Mouse (Mus musculus): ENCODE measurements around the gene Irf2.

DNA sequence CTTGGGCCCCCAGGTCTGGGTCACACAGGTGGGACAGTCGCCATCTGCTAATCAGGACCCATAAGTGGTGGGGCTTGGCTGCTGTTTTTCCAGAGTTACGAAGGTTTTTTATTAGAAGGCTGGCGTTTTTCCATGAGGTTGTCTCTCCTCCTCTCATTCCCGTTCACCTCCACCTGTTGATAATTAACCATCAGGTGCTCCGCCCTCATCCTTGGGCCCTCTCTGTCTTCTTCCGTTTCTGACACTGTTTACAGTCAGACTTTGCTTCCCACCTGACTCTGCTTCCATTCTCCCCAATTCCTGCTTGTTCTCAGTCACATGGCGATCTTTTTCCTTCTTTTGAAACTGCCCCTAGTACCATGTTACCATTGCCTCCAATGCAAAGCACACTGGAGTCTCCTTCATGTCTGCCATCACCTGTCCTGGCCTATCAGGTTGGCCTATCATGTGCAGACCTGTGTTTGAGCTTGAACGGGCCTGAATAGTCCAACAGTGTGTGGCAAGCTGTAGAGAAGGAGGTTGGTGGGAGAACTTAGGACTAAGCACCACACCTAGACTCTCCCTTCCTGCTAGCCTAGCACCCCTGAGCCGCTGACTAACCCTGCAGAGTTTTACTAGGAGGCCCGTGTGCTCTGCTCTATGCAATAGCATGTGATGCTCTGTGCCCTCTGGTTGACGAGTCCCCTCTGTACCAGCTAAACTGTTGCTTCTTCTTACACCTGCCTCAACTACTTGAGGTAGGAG lies 90.8 kb downstream of the Irf2 start:
- TF ChIP-seq GATA1 (IDR thresholded peaks at IDR 0.05; ENCODE audit: borderline replicate concordance, low read length): no peak
- no peak for TF ChIP-seq FLI1 (IDR thresholded peaks at IDR 0.05; ENCODE audit: low read length)
